Mouse (Mus musculus) lung, adult 18-20 months (tissue): ENCODE data around the gene Mtus2.
"Not testable (repeated sequence)": the region's sequence is repeated elsewhere in the genome, so short reads cannot be mapped to it uniquely, and the experiment has no call there.

Source experiments
- DNase-seq, 2 experiments: peaks; one replicate each; pipeline ENCODE4 v3.0.0; 2022; ENCODE audit warnings: mixed read lengths in 2 of 2

Mtus2 gene

DNA sequence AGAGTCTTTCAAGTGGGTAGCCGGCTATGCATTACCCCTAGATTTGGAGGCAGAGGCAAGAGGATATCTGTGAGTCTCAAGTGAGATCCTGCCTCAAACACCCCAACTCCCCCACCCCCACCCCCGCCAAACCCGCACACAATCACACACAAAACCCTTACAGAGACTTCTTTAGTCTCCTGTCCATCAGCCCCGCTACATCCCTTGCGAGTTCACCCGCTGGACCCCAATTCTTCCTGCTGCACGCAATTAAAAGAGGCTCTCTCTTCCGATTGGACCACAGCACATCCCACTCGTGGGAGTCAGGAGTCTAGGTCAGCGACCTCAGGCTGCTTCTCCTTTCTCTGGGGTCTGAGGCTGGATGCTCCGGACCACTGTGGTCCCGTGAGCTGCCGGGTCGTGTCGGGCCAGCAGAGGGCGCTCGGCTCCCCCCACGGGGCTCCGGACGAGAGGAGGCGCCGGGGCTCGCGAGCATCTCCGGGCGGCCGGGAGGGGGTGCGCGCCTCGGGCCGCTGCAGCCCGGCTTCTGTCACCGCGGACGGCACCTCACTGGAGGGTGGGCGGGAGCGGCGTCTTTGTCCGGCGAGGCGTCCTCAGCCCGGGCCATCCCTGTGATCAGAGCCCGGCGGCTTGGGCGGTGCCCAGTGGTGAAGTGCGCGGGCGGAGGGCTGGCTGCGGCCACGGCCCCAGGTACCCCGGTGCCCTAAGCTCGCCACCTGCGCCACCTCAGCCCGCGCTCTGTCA is at the start of gene Mtus2:
TSS of gene Mtus2 (plus strand) at position 500 of the 744 bp plus-strand sequence.
- DNase-seq: peak; percentile 71 to 82

DNA sequence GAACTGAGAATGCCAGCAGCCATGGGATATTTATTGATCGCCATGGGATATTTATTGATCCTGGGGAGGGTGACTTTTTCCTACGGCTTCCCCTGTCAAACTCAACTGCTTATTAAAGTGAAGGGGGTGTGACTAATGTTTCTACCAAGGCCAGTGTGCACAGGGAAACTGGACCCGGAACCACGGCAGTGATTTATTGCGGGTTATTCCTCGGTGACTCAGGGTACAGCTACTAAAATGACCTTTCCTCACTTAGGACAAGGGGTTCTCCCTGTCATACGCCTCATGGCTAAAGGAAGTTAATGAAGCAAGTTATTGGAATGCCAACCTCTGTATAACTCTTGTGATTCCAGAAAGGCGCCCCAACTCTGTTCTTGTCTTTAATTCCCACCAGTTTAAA is 49.3 kb upstream of the Mtus2 start:
- no peak for DNase-seq

DNA sequence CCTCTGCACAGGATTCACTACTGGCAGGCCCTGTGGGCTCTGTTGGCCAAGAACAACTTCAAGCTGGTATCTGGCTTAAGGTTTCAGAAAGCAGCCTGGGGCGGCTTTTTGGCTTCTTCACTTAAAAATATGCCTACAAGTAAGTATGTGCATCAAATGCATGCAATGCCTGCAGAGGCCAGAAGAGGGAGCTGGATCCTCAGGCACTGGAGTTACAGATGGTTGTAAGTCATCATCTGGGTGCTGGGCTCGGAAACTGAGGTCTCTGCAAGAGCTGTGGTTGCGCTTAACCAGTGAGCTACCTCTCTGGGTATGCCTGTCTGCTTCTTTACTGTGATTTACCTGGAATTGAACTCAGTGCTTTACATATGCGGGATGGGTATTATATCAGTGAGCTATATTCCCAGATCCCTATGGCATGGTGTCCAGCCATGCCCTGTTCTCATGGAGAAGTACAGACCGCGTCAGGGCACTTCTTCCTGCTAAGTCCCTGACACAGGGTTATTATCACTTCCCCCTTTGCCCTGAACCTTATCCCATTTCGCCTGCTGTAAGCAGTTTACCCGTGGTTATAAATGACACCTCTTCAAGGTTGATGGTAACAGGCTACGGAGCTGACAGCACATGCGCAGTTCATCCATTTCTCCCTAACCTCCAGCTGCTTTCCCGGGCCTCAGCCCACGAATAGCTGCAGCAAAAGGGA is 46.2 kb upstream of the Mtus2 start:
- no peak for DNase-seq

- peak; percentile 74 to 75 for DNase-seq
Observed at GRCm38 (mm10) chr5:147911744-147912143, 45.4 kb upstream of the Mtus2 start.

- peak; percentile 37 to 58 for DNase-seq
Observed at GRCm38 (mm10) chr5:147913241-147913842, 43.8 kb upstream of the Mtus2 start.

- DNase-seq: no peak
Observed at GRCm38 (mm10) chr5:147915038-147915566, 42.0 kb upstream of the Mtus2 start.

- no peak for DNase-seq
Observed at GRCm38 (mm10) chr5:147916171-147916570, 40.9 kb upstream of the Mtus2 start.

DNA sequence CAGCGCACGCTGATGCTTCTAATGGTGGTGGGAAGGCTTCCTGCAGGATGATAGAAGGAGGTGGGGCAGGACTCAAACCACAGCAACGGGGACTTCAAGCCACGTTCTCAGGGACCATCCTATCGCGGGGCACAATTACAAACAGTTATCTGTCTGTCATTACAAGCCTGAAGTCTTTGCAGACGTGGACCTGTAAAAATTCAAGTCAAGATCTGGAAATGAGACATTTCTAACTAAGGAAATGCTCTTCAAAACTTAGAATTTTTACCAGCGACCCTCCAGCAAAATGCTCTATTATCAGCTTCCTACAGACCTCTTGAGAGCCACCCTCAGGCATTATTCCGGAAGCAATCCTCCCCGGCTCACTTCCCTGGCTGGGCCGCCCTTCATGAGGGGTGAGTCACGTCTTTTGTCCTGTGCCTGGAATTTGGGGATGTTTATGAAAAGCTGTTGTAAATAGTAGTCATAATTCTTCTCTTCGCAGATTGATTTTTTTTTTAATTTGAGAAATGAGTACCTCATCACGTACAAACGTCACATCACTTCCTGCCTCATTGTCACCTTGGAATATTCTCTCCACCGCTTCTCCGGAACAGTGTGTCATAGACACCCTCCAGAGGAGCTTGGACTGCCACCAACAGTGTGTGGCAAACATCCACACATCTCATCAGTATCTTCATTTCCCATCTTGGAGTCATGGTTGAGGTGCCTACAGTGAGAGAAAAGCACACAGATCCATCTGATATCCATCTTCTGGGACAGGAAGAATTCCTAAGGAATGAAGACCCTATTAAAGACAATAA is 38.9 kb upstream of the Mtus2 start:
- peak; percentile 69 to 77 for DNase-seq

DNA sequence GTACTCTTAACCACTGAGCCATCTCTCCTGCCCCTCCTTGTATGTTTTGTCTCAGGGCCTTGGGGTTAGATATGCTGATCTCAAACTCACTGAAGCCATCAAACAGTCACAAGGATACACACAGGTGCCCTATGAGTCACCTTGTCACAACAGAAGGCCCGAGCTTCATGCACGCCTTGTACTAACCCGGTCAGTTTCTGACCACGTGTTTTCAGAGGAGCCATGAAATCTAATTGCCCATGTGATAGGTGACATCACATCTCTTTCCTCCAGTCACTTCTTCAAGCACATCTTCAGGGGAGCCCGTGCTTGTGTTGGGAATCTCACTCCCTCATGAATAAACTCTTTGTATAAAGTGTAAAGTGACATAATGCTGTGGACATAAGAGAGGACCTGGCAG is 32.5 kb upstream of the Mtus2 start:
- DNase-seq: no peak

DNA sequence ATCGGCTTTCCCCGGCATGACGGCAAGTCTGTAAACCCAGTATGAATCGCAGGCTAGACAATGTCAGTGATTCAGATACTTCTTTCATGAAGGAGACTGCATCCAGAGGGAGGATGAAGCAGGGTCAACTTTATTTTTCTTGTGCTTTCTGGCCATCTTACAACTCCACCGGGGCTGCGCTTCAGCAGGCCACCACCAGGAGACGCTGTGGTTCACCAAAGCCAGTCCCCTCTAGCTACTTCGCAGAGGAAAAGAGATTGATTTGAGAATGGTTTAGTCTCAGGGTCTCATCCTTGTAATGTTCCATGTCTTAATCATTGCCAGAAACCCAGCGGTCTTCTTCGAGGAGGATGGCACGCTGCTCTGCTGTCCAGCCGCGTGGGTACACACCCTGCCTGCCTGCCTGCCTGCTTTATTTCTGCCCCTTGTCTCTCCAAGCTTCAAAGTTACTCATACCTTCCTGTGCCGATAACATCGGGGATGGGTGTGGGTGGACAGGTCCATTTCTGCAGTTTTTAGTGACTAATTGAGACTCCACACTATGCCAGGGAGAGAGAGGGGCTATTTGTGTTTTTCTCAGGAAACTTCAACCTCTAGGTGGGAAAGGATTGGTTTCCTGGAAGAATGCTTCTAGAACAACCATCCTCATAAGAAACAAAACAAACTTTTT is 31.1 kb upstream of the Mtus2 start:
- peak; percentile 12 to 16 for DNase-seq

DNA sequence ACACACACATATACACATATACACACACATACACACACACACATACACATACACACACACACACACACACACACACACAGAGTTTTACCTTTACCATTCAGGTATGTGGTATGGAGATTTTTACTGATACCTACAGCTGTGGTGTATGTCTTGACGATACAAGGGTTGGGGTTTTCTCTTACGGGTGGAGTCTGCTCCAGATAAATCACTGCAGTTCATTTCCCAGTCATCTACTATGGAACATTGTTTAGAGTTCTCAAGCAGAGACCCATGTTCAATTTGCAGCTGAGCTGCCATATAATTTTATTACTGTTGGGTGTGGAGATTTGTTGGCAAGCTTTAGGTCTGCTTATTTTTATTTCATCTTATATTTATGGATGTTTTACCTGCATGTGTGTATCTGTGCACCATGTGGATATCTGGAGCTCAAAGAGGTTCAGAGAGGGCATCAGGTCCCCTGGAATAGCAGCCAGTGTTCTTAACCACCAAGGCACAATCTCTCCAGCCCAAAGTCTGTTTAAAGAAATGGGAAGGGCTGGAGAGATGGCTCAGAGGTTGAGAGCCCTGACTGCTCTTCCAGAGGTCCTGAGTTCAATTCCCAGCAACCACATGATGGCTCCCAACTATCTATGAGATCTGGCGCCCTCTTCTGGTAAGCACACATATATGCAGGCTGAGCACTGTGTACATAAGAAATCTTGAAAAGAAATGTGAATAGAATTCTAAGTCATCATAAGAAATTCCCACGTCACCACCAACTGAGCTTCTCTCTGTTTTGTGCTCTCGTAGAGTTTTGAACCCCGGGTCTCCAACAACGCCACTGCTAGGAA is 28.2 kb upstream of the Mtus2 start:
- DNase-seq: no peak

GRCm38 (mm10) chr5:147935096-147935495 is 22.0 kb upstream of the Mtus2 start:
- DNase-seq: no peak

- peak; percentile 16 to 21 for DNase-seq
Observed at GRCm38 (mm10) chr5:147939226-147939625, 17.9 kb upstream of the Mtus2 start.

DNA sequence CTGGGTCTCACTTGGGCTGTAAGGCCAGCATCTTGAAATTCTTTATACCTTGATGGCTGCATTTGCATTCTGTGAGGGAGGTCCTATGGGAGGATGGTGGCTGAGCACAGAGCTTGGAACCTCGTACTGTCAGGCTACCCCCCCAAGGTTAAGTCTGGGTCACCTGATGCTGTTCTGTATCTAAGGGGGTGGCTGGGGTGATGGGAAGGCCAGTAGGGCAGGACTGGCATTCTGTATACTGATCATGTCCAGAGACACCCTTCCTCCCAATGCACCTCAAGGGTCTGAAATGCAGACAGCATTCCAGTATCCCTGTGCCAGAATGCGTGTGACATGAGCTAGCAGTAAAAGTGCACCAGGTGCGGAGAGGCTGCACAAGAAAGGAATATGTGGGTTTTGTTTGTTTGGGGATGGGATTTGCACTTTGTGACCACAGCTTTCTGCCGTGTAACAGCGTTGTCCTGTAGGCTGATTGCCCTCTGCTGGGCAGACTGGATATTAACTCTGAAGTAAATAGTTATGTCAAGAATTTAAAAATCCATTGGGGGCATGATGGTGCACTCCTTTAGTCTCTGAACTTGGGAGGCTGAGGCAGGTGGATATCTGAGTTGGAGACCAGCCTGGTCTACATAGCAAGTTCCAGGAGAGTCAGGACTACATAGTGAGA is 12.0 kb upstream of the Mtus2 start:
- peak in 1 of 2 experiments; percentile 20 for DNase-seq

DNA sequence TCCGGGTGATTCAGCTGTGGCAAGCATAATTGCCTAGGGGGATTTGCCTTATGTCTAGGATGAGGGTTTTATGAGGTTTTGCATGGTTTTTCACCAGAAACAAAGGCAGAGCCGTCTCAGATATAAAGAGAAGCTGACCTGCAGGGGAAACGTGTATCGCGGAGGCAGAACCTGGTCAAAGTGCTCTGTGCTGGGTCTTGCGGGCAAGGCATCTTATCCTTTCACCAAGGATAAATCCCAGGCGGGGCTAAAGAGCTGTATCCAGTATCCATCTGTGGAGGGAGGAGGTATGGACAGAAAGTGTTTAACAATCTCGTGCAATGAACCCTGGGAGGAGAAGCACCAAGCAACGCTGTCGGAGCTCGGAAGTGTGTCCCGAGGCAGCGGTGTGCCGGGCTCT is 7.2 kb upstream of the Mtus2 start:
- DNase-seq: no peak

DNA sequence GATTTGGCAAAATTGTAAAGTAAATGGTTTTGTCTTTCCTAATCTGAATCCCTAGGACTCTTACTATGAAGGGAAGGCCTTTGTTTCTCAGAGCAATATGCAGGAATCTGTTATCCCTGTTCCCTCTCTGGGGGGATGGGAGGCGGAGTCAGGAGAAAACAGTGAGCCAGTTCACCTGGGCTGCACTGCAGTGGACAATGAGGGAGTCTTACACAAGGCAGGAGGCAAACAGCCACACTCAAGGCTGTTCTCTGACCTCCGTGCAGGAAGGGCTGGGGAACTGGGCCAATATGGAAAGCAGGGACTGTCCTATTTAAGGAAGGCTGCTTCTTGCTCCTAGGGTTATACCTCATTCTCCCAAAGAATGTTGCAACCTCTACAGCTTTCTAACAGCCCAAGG is 5.4 kb upstream of the Mtus2 start:
- DNase-seq: no peak

GRCm38 (mm10) chr5:147953181-147953580 is 3.9 kb upstream of the Mtus2 start:
- not testable (repeated sequence) for DNase-seq

DNA sequence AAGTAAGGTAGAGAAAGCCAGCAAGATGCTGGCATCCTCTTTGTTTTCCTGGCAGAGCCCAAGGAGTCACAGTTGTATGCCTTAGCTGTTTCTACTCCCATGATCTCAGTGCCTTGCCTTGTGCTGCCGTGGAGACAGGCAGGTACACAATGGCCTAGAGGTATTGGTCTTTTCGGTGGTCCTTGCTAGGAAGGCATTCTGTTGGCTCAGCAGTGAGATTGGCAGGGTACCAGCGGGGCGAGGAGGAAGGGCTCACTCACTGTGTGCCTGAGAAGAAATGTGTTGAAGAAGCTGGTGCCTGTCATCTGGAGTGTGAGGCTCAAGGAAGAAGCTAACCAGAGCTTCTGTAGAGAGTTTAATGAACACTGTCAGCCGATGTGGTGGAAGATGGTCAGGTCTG is 1.4 kb upstream of the Mtus2 start:
- DNase-seq: no peak

DNA sequence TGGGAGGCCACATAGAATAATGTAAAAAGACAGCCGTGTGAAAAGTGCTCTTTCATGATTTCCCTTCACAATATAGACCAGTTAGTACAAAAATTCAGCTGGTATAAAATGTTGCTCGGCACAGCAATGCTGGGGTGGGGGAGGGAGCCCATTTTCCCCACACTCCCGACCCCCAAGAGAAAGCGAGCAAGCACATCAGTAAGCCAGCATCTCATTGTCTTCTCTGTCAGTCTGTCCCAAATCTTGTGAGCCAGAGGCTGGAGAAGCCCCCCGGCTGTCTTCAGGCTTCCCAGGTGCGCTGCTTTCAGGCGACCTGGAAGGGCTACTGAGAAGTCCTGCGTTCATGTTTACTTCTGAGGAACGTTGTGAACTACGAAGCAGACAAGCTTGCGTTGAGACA is 699 bp upstream of the Mtus2 start:
- no peak for DNase-seq

DNA sequence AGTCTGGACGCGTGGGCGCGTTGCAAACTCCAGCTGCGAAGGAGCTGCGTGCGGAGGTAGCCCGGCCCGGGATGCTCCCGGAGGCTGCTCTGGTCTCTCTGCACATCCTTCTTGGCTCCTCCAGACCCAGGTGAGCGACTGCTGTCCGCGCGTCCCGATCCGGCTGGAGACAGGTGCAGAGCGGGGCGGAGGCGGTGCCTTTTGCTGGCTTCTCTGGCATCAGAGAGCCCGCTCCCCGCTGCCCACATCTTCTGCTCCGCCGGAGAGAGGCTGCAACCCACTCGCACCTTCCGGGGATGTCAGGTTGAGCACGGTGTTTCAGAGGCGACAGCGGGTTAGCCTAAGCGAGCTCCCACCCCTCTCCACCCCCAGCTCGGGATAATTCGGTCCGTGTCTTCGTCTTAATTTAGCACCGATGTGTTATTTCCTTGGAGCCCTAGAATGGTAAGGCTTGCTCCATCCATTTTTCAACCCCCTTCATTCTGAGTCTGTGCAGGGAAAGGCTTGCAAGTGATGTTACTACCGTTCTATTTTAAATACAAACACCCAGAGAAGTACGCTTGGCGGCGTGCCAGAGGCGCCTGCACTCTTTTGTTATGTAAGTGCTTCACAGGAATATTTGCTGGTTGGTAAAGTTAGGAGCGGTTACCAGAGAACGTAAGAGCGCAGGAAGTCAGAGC is 612 bp downstream of the Mtus2 start:
- peak; percentile 79 to 81 for DNase-seq
